Mouse (Mus musculus): ENCODE results near the gene Urb1.
"Not testable (repeated sequence)": the region's sequence is repeated elsewhere in the genome, so short reads cannot be mapped to it uniquely, and the experiment has no call there.

Urb1 gene

DNA sequence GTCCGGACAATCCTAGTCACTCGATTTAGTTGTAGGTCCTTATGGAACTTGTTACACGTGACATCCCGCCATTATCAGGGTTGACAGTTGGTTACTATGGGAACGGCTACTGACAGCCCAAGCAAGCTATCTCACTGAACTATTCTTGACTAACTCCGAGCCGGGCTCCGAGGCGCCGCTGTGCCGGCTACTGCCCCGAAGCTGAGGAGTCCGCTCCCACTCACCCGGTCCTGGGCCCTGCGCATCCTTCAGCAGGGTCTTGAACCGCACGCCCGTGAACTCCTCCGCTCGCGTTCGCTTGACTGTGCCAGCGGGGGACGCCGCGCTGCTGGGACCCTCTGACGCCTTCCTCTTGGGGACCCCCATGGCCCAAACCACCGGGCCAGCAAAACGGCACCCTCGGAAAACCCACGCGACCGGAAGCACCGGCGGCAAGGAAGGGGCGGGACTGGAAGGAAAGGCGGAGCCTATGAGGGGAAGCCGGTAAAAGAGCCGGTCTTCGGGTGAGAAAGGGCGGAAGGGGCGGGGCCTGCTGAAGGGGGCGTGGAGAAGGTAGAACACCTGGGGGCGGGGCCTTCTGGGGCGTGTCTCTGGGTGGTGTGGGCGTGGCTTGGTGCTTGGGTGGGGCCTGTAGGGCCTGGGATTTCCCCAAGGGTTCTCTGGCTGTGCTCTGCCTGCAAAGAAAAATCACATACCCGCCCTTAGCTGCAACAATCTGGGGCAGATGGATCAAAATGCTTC lies at the start of gene Urb1:
Urb1 (minus strand) TSS at position 439 of the 741 bp plus-strand sequence.
- DNase-seq (ENCODE audit: low spot score in 2 of 2), result peak; percentile 94 to 97

DNA sequence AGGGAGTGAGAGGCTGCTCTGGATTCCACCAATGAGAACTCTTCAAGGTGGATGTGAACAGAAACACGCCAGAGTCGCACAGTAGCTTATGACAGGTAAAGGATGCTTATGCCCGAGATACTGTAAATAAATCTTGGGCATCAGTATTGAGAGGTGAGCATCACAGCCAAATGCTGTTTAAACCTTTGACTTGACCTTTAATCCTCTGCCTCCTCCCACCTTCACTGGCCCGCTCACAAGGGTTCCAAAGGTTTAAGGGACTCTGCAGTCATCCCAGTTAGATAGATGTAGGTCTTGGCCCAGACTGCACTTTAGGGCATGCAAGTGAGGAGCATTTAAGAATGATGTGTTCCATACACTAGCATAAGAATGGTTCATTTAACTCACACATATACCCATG lies 48.0 kb upstream of the Urb1 start:
- DNase-seq (ENCODE audit: low spot score in 2 of 2), result no peak

DNA sequence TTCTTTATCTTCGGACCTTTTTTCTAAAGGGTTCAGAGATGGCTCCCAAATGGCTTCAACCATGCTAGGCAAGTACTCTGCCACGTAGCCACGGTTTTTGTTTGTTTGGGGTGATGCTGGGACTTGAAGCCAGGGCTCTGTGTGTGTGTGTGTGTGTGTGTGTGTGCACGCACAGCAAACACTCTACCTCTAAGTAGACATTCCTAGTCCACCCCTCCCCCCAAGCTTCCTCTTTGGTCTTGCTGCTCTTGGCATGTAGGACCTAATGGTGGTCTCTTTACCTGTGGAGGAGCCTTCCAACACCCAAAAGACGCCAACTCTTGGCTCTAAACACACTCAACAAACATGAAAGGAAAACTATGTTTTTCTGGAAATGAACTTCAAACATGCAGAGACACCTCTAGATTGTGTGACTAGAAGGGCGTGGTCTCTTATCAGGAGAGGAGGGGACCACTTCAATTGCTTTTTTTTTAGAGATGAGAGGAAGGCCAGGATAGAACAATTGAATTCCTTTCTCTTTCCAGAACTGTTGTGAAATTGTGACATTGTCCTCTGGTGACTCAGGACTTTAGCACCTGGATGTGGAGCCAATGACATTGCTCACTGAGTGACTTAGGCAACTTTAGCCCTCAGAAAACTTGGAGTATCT lies 46.5 kb upstream of the Urb1 start:
- DNase-seq (ENCODE audit: low spot score in 2 of 2), result no peak

DNA sequence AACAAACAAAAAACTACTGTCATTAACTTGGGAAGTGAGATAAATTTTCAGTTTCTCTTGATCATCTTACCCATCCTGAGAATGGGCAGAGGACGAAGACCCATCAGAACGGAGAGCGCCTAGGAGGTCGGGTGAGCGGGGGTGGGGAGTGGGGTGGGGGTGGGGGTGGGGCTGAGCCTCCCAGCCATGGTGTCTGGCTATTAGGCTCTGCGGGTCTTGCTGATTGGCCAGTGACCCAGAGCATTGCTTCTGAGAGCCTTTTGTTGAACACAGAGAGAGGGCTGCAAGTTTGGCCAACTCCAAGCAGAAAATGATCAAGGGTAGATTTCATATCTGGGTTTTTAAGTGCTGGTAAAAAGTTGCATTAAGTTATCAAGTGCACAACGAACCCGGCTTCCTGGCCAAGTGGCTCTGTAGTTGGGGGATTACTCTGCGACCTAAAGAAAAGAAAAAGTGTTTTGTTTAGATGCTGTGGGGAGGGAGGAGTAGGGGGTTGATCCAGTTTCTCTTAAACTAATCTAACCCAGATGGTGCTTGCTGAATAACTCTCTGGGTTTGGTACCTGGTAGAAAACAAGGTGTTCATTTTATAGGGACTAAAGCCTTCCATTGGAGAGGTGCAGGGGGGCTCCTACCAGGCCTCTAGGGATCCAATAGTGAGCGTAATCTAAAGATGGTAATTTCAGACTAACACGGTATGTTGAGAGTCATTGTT lies 41.6 kb upstream of the Urb1 start:
- no peak for DNase-seq (ENCODE audit: low spot score in 2 of 2)

DNA sequence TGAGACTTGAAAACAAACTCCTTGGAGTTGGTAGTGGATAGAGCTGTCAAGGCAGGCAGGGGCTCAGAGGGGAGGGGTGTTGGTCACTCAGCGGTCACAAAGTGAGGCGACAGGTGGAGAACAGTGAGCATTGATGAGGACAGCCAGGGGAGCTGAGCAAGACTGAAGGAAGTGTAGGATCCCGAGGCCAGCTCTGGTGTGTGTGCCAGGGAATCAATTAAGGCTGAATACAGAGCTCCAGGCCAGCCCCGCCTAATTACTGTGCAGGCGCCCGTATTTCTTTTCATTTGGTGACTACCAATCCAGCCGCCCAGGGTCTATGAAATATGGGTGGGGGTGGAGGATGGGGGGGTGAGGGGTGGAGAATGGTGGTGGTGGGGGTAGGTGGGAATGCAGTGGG lies 40.7 kb upstream of the Urb1 start:
- DNase-seq (ENCODE audit: low spot score in 2 of 2), result no peak

DNA sequence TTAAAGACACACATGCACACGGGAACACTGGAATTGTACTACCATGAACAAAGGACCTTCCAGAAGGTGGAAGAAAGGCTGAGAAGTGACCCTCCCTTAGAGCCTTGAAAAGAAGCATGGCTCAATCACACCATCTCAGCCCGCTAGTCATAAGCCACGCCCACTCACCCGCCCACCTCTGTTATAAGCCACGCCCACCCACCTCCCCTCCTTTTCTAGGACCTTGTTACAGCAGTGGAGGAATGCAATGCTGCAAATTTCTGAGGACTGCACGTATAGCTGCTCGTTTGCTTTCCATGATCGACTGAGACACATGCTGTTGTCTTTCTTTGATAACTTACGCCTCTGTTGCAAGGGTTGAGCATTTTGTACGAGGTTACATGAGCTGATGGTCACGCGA lies 39.0 kb upstream of the Urb1 start:
- DNase-seq (ENCODE audit: low spot score in 2 of 2), result no peak

DNA sequence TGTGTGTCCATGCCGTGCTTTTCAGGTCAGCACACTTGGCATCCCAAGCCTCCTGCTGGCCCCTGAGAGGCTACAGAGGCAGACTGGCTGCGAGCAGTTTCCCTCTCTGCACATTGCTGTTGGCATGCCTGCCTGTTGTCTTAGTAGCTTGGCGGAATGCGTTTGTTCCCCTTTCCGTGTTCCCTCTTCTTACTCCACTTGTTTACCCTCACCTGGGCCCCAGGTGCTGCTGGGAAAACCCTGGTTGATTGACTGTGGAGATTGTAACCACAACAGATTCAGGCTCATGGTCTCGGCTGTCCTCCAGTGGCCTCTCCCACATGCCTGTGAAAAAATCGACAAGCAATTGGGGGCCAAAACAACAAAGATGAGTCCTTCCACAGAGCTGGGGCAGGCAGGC lies 38.5 kb upstream of the Urb1 start:
- DNase-seq (ENCODE audit: low spot score in 2 of 2), result no peak

DNA sequence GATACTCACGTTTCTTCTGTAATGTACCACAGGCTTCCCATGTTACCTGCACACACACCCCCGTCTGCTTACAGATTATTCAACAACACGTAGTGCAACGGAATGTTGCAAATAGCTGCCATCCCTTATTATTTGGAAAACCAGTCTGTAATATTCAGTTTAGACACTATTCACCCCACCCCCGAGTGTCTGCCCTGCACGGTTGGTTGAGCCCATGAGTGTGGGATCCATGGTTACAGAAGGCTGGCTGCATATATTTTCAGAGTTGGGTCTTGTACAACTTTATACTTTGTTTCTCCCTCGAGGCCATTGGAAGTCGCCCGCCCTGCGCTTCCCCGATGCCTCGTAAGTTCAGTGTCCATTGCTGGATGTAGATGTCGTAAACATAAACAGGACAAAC lies 35.4 kb upstream of the Urb1 start:
- DNase-seq (ENCODE audit: low spot score in 2 of 2), result no peak

DNA sequence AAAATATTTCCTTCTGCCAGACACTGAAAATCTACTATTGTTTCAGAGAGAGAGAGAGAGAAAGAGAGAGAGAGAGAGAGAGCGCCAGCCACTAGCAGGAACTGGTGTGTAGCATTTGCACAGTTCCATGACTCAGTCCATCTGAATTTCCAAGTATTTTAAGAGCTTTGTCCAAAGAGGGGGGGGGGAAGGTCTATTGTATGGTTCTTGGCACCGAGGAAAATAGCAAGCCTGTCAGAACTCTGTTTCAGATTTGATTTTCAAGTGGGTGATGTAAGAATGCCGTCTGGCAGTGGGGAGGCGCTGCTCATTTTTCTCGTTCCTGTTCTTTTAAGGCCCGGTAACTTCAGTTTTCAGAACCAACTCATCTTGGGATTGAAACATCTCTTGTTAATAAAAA lies 34.8 kb upstream of the Urb1 start:
- no peak for DNase-seq (ENCODE audit: low spot score in 2 of 2)

DNA sequence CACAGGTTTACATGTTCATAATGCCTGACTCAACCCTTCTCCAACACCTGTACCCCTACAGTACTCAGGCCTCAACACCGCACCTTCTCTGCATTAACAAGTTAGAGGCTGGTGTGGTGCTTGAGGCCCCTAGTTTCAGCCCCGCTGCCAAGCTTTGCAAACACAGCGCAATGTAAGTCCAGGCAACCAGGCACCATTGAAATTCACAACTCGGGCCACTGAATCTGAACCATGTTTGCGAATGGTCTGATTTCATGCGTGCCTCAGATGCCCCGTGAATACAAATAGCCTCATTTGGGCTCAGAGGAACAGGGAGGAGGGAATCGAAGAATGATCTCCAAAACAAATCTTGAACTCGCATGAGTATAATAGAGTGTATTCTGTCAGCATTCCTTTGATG lies 32.0 kb upstream of the Urb1 start:
- DNase-seq (ENCODE audit: low spot score in 2 of 2), result no peak

DNA sequence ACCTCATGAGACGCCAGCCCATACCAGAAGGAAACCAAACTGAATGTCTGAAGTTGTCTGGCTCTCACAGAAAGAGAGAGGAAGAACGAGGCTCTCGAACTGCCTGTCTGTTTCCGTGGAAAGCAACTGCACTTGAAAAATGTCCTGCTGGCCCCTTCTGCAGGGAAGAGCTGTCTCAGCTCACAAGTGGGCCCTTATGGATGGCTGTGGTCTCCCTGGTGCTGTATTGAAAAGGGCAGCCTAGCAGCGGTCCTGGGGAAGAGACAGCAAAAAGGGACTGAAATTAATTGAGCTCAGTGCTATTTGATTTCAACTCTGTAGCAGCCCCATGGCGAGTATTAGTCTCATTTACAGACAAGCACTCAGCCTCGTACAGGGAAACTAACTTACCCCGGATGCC lies 27.2 kb upstream of the Urb1 start:
- no peak for DNase-seq (ENCODE audit: low spot score in 2 of 2)

DNA sequence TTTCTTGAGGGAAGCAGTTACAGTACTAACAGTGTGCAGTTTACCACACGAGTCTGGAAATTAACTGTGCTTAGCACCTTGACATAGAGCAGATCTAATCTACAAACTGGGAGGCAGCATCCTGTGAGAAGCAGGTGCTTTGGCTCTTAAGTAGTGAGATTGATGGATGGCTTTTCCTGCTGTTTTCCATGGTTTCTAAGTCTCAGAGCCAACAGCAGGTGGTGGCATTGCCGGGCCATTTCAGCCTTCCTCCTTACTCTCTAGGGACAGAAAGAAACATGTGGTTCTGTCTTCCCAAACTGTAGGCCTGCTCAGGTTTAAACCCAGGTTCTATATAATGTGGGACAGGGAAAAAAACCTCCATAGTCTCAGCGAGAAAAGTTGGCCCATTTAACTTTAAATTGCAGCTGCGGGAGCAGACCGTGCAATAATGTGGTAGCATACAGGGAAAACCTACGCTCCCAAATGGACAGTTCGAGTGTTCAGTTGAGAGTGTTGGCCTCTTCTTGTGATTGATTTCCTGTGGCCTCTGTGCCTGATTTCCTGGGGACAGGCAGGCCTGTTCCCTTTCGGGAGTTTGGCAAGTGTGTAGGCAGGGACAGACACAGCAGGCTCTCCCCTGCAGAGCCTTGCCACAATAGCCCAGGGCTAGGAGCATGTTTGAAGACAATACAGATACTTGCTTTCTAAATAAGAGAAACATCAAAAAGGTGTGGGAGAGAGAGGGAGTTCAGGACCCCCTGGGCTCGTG lies 23.0 kb upstream of the Urb1 start:
- DNase-seq (ENCODE audit: low spot score in 2 of 2), result no peak

DNA sequence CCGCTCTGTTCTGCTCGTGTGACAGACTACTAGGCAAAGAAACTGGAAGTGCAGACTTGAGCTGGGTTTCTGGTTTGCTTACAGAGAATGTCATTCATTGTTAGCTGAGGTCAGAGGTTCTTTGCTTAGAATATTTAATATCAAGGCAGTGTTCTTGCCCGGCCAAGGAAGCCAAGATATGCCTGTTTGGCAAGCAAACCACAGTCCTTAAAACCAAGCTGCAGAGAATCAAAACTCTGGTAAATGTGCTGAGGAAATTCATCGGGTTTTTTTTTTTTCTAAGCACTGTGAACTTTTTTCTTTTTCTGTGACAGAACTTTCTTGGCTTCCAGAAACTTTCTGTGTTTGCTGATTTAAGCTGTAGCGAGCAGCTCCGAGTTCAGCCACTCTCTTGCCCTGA lies 22.3 kb upstream of the Urb1 start:
- no peak for DNase-seq (ENCODE audit: low spot score in 2 of 2)

DNA sequence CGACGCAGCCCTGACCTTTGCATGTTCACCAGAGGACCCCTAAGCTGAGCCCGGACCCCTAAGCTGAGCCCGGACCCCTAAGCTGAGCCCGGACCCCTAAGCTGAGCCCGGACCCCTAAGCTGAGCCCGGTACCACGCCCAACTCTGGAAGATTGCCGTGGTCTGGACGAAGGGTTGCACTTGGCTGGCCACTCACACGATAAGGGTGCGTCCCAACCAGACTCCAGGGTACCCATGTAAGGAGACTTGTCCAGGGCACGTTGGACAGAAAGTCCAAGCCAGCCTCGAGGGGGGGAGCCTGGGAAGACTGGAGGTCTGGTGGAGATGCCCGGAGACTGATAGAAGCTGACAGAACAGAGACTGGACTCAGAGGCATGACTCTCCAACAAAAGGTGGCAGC lies 21.5 kb upstream of the Urb1 start:
- no peak for DNase-seq (ENCODE audit: low spot score in 2 of 2)

DNA sequence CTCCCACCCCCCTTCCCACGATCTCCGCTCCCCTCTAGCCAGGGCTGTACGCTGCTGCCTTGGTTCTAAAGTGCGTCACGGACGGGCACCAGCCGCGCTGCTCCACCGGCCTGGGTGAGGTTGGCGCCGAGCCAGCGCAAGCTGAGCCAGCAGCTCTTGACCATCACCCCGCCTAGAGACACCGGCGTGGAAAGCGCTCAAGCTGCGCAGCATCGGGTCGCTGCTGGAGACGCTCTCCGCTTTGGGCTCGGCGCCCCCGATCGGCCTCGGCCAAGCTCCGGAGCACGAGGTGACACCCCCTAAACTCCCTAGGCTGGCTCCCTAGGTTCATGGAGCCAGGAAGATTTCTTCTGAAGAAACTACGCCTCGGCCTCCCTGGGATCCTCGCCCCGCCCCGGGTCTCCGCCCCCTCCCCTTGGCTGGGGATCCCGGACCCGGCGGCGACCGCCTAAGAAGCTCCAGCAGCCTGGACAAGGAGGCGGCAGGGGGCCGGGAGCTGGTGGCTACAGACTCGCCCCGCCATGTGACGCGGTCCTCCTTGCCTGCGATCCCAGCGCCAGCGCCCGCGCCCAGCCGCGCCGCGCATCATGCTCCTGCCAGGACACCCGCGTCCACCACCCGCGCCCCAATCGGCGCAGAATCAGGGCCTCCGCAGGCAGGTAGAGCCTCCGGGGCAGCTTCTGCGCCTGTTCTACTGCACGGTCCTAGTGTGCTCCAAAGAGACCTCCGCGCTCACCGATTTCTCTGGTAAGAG lies 20.6 kb upstream of the Urb1 start:
- DNase-seq (ENCODE audit: low spot score in 2 of 2), result peak in 1 of 2 experiments; percentile 56

DNA sequence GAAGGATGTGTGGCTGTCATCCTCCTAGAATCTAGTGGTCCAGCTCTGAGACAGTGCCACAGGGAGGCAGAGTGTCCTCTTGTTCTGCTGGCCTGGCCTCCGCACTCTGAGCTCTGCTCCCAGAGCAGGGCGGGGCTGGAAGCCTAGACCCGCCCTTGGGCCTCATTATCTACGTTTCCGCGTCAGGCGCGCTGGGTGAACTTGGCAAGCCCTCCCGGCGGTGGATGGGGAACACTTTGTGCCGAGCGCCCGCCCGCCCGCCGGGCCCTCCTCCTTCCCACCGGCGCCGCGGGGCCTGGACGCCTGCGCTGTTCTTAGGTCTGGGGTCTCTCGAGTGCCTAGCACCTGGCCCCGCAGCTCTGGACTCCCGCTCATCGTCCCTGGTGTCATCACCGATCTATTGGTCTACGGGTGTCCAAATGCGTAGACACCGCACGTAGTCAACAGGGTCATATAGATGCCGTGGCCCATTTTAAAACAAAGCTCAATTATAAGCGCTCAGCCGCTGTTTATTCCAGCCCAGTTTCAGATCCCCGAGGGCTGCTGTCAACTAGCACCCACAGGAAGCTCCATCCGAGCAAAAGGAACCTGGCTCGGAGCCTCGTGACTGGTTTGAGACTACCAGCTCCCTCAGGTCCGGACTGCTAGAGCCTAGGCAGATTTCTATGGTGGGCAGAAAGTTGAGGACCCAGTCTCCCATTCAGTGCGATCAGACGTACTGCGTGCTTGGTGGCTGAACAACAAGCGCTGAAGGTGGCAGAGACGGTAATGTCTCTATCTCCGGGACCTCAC lies 19.9 kb upstream of the Urb1 start:
- DNase-seq (ENCODE audit: low spot score in 2 of 2), result peak in 1 of 2 experiments; percentile 59

DNA sequence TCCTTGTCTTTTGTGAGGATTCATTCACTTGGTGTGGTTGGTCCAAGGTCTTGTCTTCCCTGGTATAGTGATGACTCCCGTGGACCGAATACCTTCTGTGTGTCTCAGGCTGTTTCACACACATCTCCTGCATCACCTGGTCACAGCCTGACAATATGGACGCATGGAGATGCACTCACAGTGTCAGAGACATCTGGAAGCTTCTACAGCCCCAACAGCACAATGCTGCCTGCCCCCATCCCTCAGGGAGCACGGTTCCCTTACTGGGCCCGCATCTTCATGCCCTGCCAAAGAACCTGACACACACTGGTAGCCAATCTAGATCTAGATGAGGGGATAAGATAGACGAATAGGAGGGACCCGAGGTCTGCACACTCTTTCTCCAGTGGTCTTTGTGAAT lies 18.9 kb upstream of the Urb1 start:
- no peak for DNase-seq (ENCODE audit: low spot score in 2 of 2)

DNA sequence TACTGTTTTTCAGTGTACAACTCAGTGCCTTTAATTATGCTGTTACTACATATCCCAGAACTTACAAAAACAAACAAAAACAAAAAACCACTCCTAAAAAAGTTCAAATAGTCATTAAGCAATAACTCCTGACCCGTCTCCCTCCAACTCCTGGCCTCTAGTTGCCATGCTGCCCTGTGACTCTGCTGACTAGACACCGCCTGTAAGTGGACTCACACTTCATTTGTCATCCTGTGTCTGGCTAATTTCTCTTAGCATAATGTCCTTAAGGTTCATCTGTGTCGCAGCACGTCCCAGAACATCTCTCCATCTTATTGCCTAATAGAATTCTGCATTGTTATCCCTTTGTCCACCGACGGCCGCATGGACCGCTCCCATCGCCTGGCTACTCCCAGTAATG lies 17.3 kb upstream of the Urb1 start:
- no peak for DNase-seq (ENCODE audit: low spot score in 2 of 2)

DNA sequence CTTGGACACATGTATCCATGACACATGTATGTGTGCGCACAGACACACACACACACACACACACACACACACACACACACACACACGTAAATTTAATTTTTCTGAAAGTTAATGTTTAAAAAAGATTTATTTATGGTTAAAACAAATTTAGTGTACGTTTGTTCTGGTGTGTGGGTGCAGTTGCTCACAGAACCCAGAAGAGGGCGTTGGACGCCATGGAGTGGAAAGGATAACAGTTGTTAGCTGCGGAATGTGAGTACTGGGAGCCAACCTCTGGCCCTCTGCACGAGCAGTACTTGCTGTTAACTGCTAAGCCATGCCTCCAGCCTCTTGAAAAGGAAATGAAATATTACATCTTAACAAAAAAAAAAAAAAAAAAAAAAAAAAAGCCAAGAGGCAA lies 16.2 kb upstream of the Urb1 start, which contains the start of gene Eva1c:
Eva1c (plus strand) TSS at position 263 of the 400 bp plus-strand sequence.
- DNase-seq (ENCODE audit: low spot score in 2 of 2), result no peak

DNA sequence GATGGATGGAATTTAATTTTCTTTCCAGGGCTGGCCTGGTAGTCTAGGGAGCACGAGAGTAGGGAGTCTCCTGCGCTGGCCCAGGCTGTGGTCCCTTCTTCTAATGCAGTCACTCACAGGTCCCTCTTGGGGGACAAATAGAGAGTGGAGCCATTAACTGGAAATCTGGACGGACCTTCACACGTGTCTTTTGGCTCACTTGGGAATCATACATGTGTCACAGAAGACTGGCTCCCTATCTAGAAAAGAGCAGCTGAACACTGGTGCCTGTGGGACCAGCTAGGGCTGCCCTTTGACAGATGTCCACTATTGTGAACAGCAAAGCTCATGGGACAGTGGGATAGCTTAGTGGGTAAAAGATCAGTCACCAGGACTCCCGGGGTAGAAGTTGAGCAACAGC lies 15.8 kb upstream of the Urb1 start:
- no peak for DNase-seq (ENCODE audit: low spot score in 2 of 2)

DNA sequence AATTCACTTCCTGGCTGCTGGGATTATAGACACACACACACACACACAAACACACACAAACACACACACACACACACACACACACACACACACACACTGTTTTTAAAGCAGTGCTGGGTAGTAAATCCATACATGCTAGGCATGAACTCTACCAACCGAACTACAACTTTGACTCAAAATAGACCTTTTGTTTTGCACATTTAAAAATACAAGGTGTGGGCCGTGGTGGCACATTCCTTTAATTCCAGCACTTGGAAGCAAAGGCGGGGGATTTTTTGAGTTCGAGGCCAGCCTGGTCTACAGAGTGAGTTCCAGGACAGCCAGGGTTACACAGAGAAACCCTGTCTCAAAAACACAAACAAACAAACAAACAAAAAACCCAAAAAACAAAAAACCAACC lies 13.8 kb upstream of the Urb1 start:
- DNase-seq (ENCODE audit: low spot score in 2 of 2), result not testable (repeated sequence)
